In genomic region chr4:57716735-57717134, GRCm38 (mm10) we compare ENCODE assay signal across 17 mouse cellular contexts. TPM values are rescaled to one million over a fixed set of nuclear protein-coding genes. Genes with fewer than 3 reads are reported as not detected.
DNase-seq lines count a peak whose midpoint lies in the region; ATAC-seq and TF ChIP-seq lines count a peak whose summit lies in the region.
"Had no signal": no experiment of that assay in that cellular context is flagged by ENCODE, and none has a peak within 500 bp of the region (broad histone marks: within the 10 kb centered on the region; RNA-seq: fewer than 3 reads in every experiment).

No protein-coding gene starts in this region.

- H3K36me3 ChIP-seq in limb, embryonic 13.5 days, result no peaks in the 10 kb centered on the region
- no peaks in the 10 kb centered on the region for H3K36me3 ChIP-seq in limb, embryonic 10.5 days
- H3K36me3 ChIP-seq in midbrain, postnatal 0 days (ENCODE audit: insufficient read depth, low read length), result no peaks in the 10 kb centered on the region
- H3K36me3 ChIP-seq: limb, embryonic 12.5 days; neural tube, embryonic 15.5 days had no signal

- H3K9me3 ChIP-seq in limb, embryonic 13.5 days, result no peaks in the 10 kb centered on the region
- H3K9me3 ChIP-seq in limb, embryonic 10.5 days (replicated peaks), result no peaks in the 10 kb centered on the region
- H3K9me3 ChIP-seq in midbrain, postnatal 0 days (ENCODE audit: low read length), result no peaks in the 10 kb centered on the region
- H3K9me3 ChIP-seq: heart, embryonic 10.5 days; limb, embryonic 12.5 days; neural tube, embryonic 15.5 days had no signal

- H3K27ac ChIP-seq in limb, embryonic 13.5 days, result no peak overlapping the region
- no peak overlapping the region for H3K27ac ChIP-seq in limb, embryonic 10.5 days
- H3K27ac ChIP-seq in midbrain, postnatal 0 days (ENCODE audit: low read depth, low read length), result no peak overlapping the region
- H3K27ac ChIP-seq: heart, embryonic 10.5 days; limb, embryonic 12.5 days; neural tube, embryonic 15.5 days had no signal

- 23% methylated on average over 4 of the region's 4 CpGs for WGBS in limb, embryonic 13.5 days
- 36% methylated on average over 4 of the region's 4 CpGs for WGBS in limb, embryonic 10.5 days
- 21% methylated on average over 4 of the region's 4 CpGs for WGBS in midbrain, postnatal 0 days

- H3K4me3 ChIP-seq in limb, embryonic 13.5 days, result no peak overlapping the region
- H3K4me3 ChIP-seq in limb, embryonic 10.5 days, result no peak overlapping the region
- H3K4me3 ChIP-seq in midbrain, postnatal 0 days (ENCODE audit: low read depth, low read length), result no peak overlapping the region
- H3K4me3 ChIP-seq: heart, embryonic 10.5 days; limb, embryonic 12.5 days; myocyte; neural tube, embryonic 15.5 days had no signal

- ATAC-seq in frontal cortex, adult (ENCODE audit: low TSS enrichment), result 0 out of 2 replicates have a peak, but pooled peaks have one; percentile 32
- ATAC-seq in limb, embryonic 13.5 days (ENCODE audit: low FRiP score, low read depth), result 0 out of 2 replicates have a peak, but pooled peaks have one; percentile 35
- peak; percentile 77; the same call in 1 of the 2 replicates for ATAC-seq in midbrain, postnatal 0 days (ENCODE audit: low FRiP score)

- DNase-seq in frontal cortex, postnatal 25 days (ENCODE audit: low spot score in 2 of 2), result no peak
- DNase-seq in limb, embryonic 10.5 days (ENCODE audit: low spot score), result no peak
- peak; percentile 29 for DNase-seq in embryo, embryonic 9.5 days (ENCODE audit: extremely low spot score)
- peak; percentile 33 for DNase-seq in midbrain, postnatal 0 days (ENCODE audit: low spot score)
- DNase-seq in cerebellum, postnatal 14 days, result no peak
- DNase-seq: adrenal gland, adult 8-10 months; cerebellum, adult 18-20 months; gastrocnemius, postnatal 25 days; heart, postnatal 10 days; lung, postnatal 10 days; thymus, postnatal 4 days had no signal

- no peak for TF ChIP-seq CTCF in midbrain, postnatal 0 days (IDR thresholded peaks at IDR 0.05)

- no peak overlapping the region for H3K4me2 ChIP-seq in limb, embryonic 13.5 days (replicated peaks)
- no peak overlapping the region for H3K4me2 ChIP-seq in midbrain, postnatal 0 days (ENCODE audit: low read depth, low read length, poor library complexity, severe bottlenecking)
- H3K4me2 ChIP-seq: limb, embryonic 12.5 days; neural tube, embryonic 15.5 days had no signal

- H3K9ac ChIP-seq in limb, embryonic 13.5 days, result no peak overlapping the region
- H3K9ac ChIP-seq in midbrain, postnatal 0 days (replicated peaks; ENCODE audit: low read length, poor library complexity, severe bottlenecking), result no peak overlapping the region
- H3K9ac ChIP-seq: limb, embryonic 12.5 days; neural tube, embryonic 15.5 days had no signal

- H3K27me3 ChIP-seq in limb, embryonic 13.5 days, result no peaks in the 10 kb centered on the region
- H3K27me3 ChIP-seq in limb, embryonic 10.5 days (ENCODE audit: low read depth, poor library complexity, severe bottlenecking), result no peaks in the 10 kb centered on the region
- no peaks in the 10 kb centered on the region for H3K27me3 ChIP-seq in midbrain, postnatal 0 days (ENCODE audit: insufficient read depth, low read length)
- H3K27me3 ChIP-seq: limb, embryonic 12.5 days; neural tube, embryonic 15.5 days had no signal

- peaks cover 50% of the 10 kb centered on the region for H3K4me1 ChIP-seq in limb, embryonic 13.5 days
- H3K4me1 ChIP-seq in limb, embryonic 10.5 days, result peaks cover 40% of the 10 kb centered on the region
- H3K4me1 ChIP-seq in midbrain, postnatal 0 days (ENCODE audit: insufficient read depth, low read length), result no peaks in the 10 kb centered on the region

RNA-seq across cellular contexts. Expression of gene Akap2, which starts 0.7 kb away (rescaled TPM):
- polyA plus RNA-seq in limb, embryonic 13.5 days (2015; fragmentation: Nextera tagmentation; extraction: Ambion mirVana), result 29.9 and 34.2 TPM in 2 replicates
- 26.5 and 33.3 TPM in 2 replicates for polyA plus RNA-seq in limb, embryonic 10.5 days (2016; fragmentation: Nextera tagmentation; extraction: Ambion mirVana)
- total RNA-seq in midbrain, postnatal 0 days (2014; rRNA removed), result 18.8 and 24.4 TPM in 2 replicates
- polyA plus RNA-seq in midbrain, postnatal 0 days (2015; fragmentation: Nextera tagmentation; extraction: Ambion mirVana), result 10.7 and 12.1 TPM in 2 replicates

Comparison
In these comparisons a context has a peak if more than half of its experiments do, and no peak if none do; other contexts are left out.
1. DNase-seq: peak in embryo, embryonic 9.5 days (single experiment) and midbrain, postnatal 0 days (single experiment); none in frontal cortex, postnatal 25 days (0 of 2), limb, embryonic 10.5 days (single experiment) and cerebellum, postnatal 14 days (0 of 2).
2. Peak in every context shown above with its lines, with median percentiles within 50 percentile points of each other: ATAC-seq.